Mouse (Mus musculus) C2C12 (cell line): ENCODE measurements around the gene Trmt13.

Experiments used
- CEBPB ChIP-seq: IDR thresholded peaks from one replicate; pipeline ENCODE4 v1.6.1; 2011; ENCODE audit warnings: low read depth, mild to moderate bottlenecking, control low read depth, moderate library complexity
- CTCF ChIP-seq: IDR thresholded peaks from one replicate; pipeline ENCODE4 v1.5.1; 2011; ENCODE audit not compliant: control insufficient read depth, insufficient read depth, insufficient read length
- FOSL1 ChIP-seq: IDR thresholded peaks from one replicate; pipeline ENCODE4 v1.8.0; 2011; ENCODE audit warnings: mild to moderate bottlenecking, low read length; ENCODE audit not compliant: poor library complexity, insufficient read depth, severe bottlenecking
- MAX ChIP-seq: IDR thresholded peaks from one replicate; pipeline ENCODE4 v1.6.1; 2011; ENCODE audit warnings: mild to moderate bottlenecking, control low read depth
- MYOD1 ChIP-seq: IDR thresholded peaks from one replicate; pipeline ENCODE4 v1.6.1; 2011; ENCODE audit warnings: low read depth; ENCODE audit not compliant: control insufficient read depth, insufficient read length
- MYOG ChIP-seq: IDR thresholded peaks from one replicate; pipeline ENCODE4 v1.6.1; 2011; ENCODE audit not compliant: control insufficient read depth, insufficient read length; ENCODE audit errors: extremely low read depth
- USF1 ChIP-seq: IDR thresholded peaks from one replicate; pipeline ENCODE4 v1.6.1; 2011; ENCODE audit warnings: low read depth, mild to moderate bottlenecking, control low read depth, moderate library complexity

DNA sequence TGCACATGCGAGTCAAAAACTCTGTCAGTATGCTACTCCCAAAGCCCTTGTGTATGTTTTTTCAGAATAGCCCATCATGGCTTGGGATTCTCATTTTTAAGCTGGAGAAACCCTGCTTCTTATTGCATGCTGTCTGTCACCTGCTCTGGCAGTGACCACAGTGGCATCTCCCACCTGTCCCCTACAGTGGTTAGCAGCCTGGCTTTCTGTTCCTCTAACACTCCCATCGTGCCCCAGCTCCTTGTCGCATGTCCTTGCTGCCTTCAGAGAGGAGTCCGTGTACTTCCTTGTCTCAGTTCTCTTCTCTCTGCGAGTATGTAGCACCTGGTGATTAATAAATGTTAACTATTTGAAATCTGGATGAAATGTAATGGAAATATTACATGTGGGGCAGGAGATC lies 67.0 kb downstream of the Trmt13 start:
- TF ChIP-seq FOSL1 (no peak), CTCF (no peak), MAX (no peak), MYOD1 (no peak), USF1 (no peak), MYOG (no peak), CEBPB (no peak)
